Mouse (Mus musculus) CH12.LX (cell line): ENCODE results near the gene Ncl. TPM values are rescaled to one million over a fixed set of nuclear protein-coding genes. Genes with fewer than 3 reads are reported as not detected.
"Not testable (repeated sequence)": the region's sequence is repeated elsewhere in the genome, so short reads cannot be mapped to it uniquely, and the experiment has no call there.

Source experiments
- DNase-seq: peaks from one replicate; pipeline ENCODE4 v3.0.0-alpha.2; 2013; ENCODE audit errors: extremely low read depth
- H3K27ac ChIP-seq: 2 replicates; pipeline ENCODE4 v1.5.1; 2012; ENCODE audit warnings: low read depth, mild to moderate bottlenecking, control low read depth, moderate library complexity; ENCODE audit not compliant: insufficient read depth
- H3K27me3 ChIP-seq: replicated peaks from 2 replicates; pipeline ENCODE3; 2012; ENCODE audit warnings: inconsistent platforms
- H3K36me3 ChIP-seq, 2 experiments: replicated peaks in 1 of 2; 2 replicates each; pipeline versions ENCODE3 to v1.6.1; 2012; ENCODE audit warnings: inconsistent platforms in 1 of 2, low read length in 1 of 2, mild to moderate bottlenecking in 1 of 2, mixed read lengths in 1 of 2, moderate library complexity in 1 of 2; ENCODE audit not compliant: control insufficient read depth in 1 of 2, insufficient read depth in 1 of 2
- H3K4me1 ChIP-seq, 2 experiments: 2 replicates each; pipeline ENCODE4 v1.6.1; 2012; ENCODE audit warnings: inconsistent platforms in 1 of 2, moderate library complexity in 1 of 2; ENCODE audit not compliant: insufficient read depth in 2 of 2, control insufficient read depth in 1 of 2
- H3K4me2 ChIP-seq: 2 replicates; pipeline ENCODE4 v1.6.1; 2012; ENCODE audit warnings: low read depth, mild to moderate bottlenecking, control low read depth; ENCODE audit not compliant: poor library complexity, insufficient read depth, severe bottlenecking
- H3K4me3 ChIP-seq, 3 experiments: fragments of 150-350 bp in 1 of 3; sonication (generic) in 1 of 3; replicated peaks in 1 of 3; 2 replicates each; pipeline versions ENCODE3 to v1.5.1; 2011 to 2012; ENCODE audit warnings: low read depth in 2 of 3, low read length in 2 of 3, mild to moderate bottlenecking in 2 of 3, moderate library complexity in 2 of 3, control low read depth in 1 of 3, improper control_type of control experiment in 1 of 3, inconsistent platforms in 1 of 3, mixed read lengths in 1 of 3; ENCODE audit not compliant: poor library complexity in 1 of 3
- H3K79me2 ChIP-seq: replicated peaks from 2 replicates; pipeline ENCODE4 v1.6.1; 2012; ENCODE audit warnings: mild to moderate bottlenecking, moderate library complexity; ENCODE audit not compliant: control insufficient read depth, poor library complexity, insufficient read depth, severe bottlenecking; ENCODE audit errors: extremely low read depth
- H3K9ac ChIP-seq: 2 replicates; pipeline ENCODE4 v1.6.1; 2012; ENCODE audit warnings: low read depth, mild to moderate bottlenecking, control low read depth, moderate library complexity; ENCODE audit not compliant: insufficient read depth
- H3K9me3 ChIP-seq: replicated peaks from 2 replicates; pipeline ENCODE3; 2012; ENCODE audit warnings: low read length, inconsistent platforms, mixed read lengths
- CHD1 ChIP-seq: IDR thresholded peaks from 2 replicates; pipeline ENCODE4 v1.6.1; 2012; ENCODE audit warnings: low read depth, low read length, improper control_type of control experiment, inconsistent platforms
- CHD2 ChIP-seq: IDR thresholded peaks from 2 replicates; pipeline ENCODE4 v1.6.1; 2011; ENCODE audit warnings: low read length, improper control_type of control experiment
- CTCF ChIP-seq, 2 experiments: IDR thresholded peaks in 1 of 2; conservative IDR thresholded peaks in 1 of 2; 2 replicates each; pipeline ENCODE4 v1.5.1; 2011 to 2012; ENCODE audit warnings: low read depth in 2 of 2, low read length in 2 of 2, improper control_type of control experiment in 1 of 2, inconsistent platforms in 1 of 2, mild to moderate bottlenecking in 1 of 2, moderate library complexity in 1 of 2
- GABPA ChIP-seq: IDR thresholded peaks from 2 replicates; pipeline ENCODE4 v1.6.1; 2012; ENCODE audit warnings: low read depth, low read length, improper control_type of control experiment, inconsistent platforms; ENCODE audit not compliant: insufficient replicate concordance
- MAFK ChIP-seq: IDR thresholded peaks from 2 replicates; pipeline ENCODE4 v1.6.1; 2011; ENCODE audit warnings: low read length, improper control_type of control experiment; ENCODE audit not compliant: insufficient replicate concordance
- MAX ChIP-seq: IDR thresholded peaks from 2 replicates; pipeline ENCODE4 v1.6.1; 2011; ENCODE audit warnings: low read length, improper control_type of control experiment
- NELFE ChIP-seq: IDR thresholded peaks from 2 replicates; pipeline ENCODE4 v1.6.1; 2011; ENCODE audit warnings: low read depth, low read length, improper control_type of control experiment
- NRF1 ChIP-seq: IDR thresholded peaks from 2 replicates; pipeline ENCODE4 v1.6.1; 2014; ENCODE audit warnings: low read depth, mild to moderate bottlenecking, inconsistent platforms, low read length, improper control_type of control experiment, moderate library complexity
- POLR2A ChIP-seq: IDR thresholded peaks from 2 replicates; pipeline ENCODE4 v1.6.1; 2011; ENCODE audit warnings: low read depth, mild to moderate bottlenecking, improper control_type of control experiment, low read length
- RCOR1 ChIP-seq: conservative IDR thresholded peaks from 2 replicates; pipeline ENCODE4 v1.6.1; 2012; ENCODE audit warnings: low read depth, mild to moderate bottlenecking, inconsistent platforms, low read length, improper control_type of control experiment
- SMC3 ChIP-seq: IDR thresholded peaks from 2 replicates; pipeline ENCODE4 v1.6.1; 2011; ENCODE audit warnings: low read depth, low read length, improper control_type of control experiment
- ZMIZ1 ChIP-seq: IDR thresholded peaks from 2 replicates; pipeline ENCODE4 v1.6.1; 2012; ENCODE audit warnings: low read depth, mild to moderate bottlenecking, inconsistent platforms, low read length, improper control_type of control experiment
- dilution Hi-C: fragments of 300-500 bp; cut with MboI; formaldehyde crosslinking; loops from 2 replicates; pipeline ENCODE4 v1.14.3; 2020; ENCODE audit warnings: low sequenced_read_pairs; ENCODE audit not compliant: extremely low pct_unique_long_range_greater_than_20kb, extremely low pct_ligation_motif_present
- in situ Hi-C: fragments of 300-500 bp; cut with MboI; formaldehyde crosslinking; loops from 3 replicates; pipeline ENCODE4 v1.14.3; 2019; ENCODE audit warnings: low sequenced_read_pairs, low pct_ligation_motif_present, low pct_unique_long_range_greater_than_20kb, mixed read lengths
- polyA plus RNA-seq: library from polyadenylated mRNA; unstranded; fragments of >175 nt; gene quantifications from 2 replicates; pipeline ENCODE4 v1.2.1, GENCODE M21; 2012; ENCODE audit warnings: low read depth; ENCODE audit not compliant: insufficient read length
- total RNA-seq, 2 experiments: library from RNA; depleted of rRNA; stranded (reverse); fragments of 300-350 nt in 1 of 2; fragments of >200 nt in 1 of 2; gene quantifications; 2 replicates each; pipeline ENCODE4 v1.2.3; 2012 to 2014

The Ncl gene
- total and polyA plus RNA-seq, 3 experiments: 184 to 2,617 (median 359) TPM

GRCm38 (mm10) chr1:86343087-86343645 lies 16.0 kb downstream of the Ncl start:
- Histone ChIP-seq H3K36me3 (peaks cover 12 to 28% of the 10 kb centered on the region in 2 experiments), H3K4me1 (no peaks in the 10 kb centered on the region), H3K27ac (no peak overlapping the region), H3K9me3 (no peaks in the 10 kb centered on the region), H3K4me2 (no peak overlapping the region), H3K79me2 (no peaks in the 10 kb centered on the region), H3K9ac (no peak overlapping the region), H3K4me3 (no peak overlapping the region), H3K27me3 (no peaks in the 10 kb centered on the region)
- no peak for DNase-seq
- TF ChIP-seq NELFE: 0 out of 2 replicates have a peak, but pooled peaks have one; percentile 18
- peak; percentile 77 for TF ChIP-seq ZMIZ1
- TF ChIP-seq NRF1: no peak
- TF ChIP-seq CHD2: peak; percentile 61; the same call in 1 of the 2 replicates
- TF ChIP-seq MAFK: 0 out of 2 replicates have a peak, but pooled peaks have one; percentile 16
- TF ChIP-seq CHD1: no peak
- TF ChIP-seq GABPA: no peak
- TF ChIP-seq MAX: peak; percentile 64
- dilution Hi-C loops (loop anchor here (25.0 kb wide), 1 partner anchor 156 kb away; no protein-coding TSS in a partner anchor), in situ Hi-C loops (no loop called here)

DNA sequence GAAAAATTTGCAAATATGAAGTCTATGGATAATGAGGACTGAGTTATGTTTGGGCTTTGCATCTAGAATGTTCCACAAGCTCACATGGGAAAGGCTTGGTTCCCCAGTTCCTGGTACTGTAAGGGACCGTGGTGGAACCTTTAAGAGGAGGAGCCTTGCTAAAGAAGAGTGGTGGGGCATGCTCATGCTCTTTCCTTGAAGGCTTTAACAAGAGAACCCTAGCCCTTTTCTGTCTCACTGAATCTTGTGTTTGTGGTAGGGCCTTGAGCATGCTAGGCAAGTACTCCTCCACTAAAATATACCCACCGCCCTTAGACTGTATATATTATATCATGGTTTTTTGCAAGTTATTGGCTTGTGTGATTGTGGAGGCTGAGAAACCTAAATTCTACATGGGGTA lies 16.8 kb downstream of the Ncl start:
- Histone ChIP-seq H3K4me2 (no peak overlapping the region), H3K9me3 (no peaks in the 10 kb centered on the region), H3K4me3 (no peak overlapping the region), H3K27me3 (no peaks in the 10 kb centered on the region), H3K36me3 (peaks cover 5 to 22% of the 10 kb centered on the region in 2 experiments), H3K27ac (no peak overlapping the region), H3K9ac (no peak overlapping the region), H3K79me2 (no peaks in the 10 kb centered on the region), H3K4me1 (no peaks in the 10 kb centered on the region)
- dilution Hi-C loops (loop anchor here (25.0 kb wide), 1 partner anchor 155 kb away; no protein-coding TSS in a partner anchor), in situ Hi-C loops (no loop called here)
- TF ChIP-seq RCOR1 (no peak), POLR2A (no peak), SMC3 (no peak)
- no peak for DNase-seq

DNA sequence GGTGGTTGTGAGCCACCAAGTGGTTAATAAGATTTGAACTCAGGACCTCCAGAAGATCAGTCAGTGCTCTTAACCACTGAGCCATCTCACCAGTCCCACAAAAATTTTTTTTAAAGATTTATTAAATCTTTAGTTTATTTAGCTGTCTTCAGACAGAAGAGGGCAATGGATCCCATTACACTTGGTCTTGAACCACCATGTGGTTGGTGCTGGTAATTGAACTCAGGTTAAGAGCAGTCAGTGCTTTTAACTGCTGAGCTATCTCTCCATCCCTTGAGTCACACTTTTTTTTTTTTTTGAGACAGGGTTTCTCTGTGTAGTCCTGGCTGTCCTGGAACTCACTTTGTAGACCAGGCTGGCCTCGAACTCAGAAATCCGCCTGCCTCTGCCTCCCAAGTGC lies 18.1 kb downstream of the Ncl start:
- H3K9me3 ChIP-seq, H3K4me1 ChIP-seq, in situ Hi-C loops, H3K9ac ChIP-seq, H3K27me3 ChIP-seq, H3K4me3 ChIP-seq, H3K27ac ChIP-seq, DNase-seq, H3K4me2 ChIP-seq, H3K79me2 ChIP-seq: not testable (repeated sequence)
- dilution Hi-C loops: loop anchor here (25.0 kb wide), 1 partner anchor 154 kb away; no protein-coding TSS in a partner anchor
- TF ChIP-seq CTCF (conservative IDR thresholded peaks at IDR 0.05 in 1 of 2, IDR thresholded peaks at IDR 0.05 in 1 of 2; ENCODE audit: low read depth in 2 of 2, low read length in 2 of 2): peak in 1 of 2 experiments; percentile 21; a peak in 1 of 4 replicates
- peaks cover 2 to 13% of the 10 kb centered on the region in 2 experiments for H3K36me3 ChIP-seq
